Mouse (Mus musculus) small intestine, adult 2 months (tissue): Measurements from ENCODE around the gene Trim75. TPM values are rescaled to one million over a fixed set of nuclear protein-coding genes. Genes with fewer than 3 reads are reported as not detected.

ENCODE experiments used
- H3K27ac ChIP-seq: fragments of 200-500 bp; 2 replicates; pipeline ENCODE4 v1.5.1; 2012; ENCODE audit warnings: low read depth, low read length, control low read depth, inconsistent platforms; ENCODE audit not compliant: insufficient read depth
- H3K27me3 ChIP-seq: fragments of 200-500 bp; 2 replicates; pipeline ENCODE4 v1.6.1; 2012; ENCODE audit warnings: mild to moderate bottlenecking, moderate library complexity, low read length, inconsistent platforms; ENCODE audit not compliant: control insufficient read depth, insufficient read depth
- H3K36me3 ChIP-seq: fragments of 200-500 bp; 2 replicates; pipeline ENCODE4 v1.6.1; 2012; ENCODE audit warnings: mild to moderate bottlenecking, low read length, control low read depth, inconsistent platforms; ENCODE audit not compliant: control insufficient read depth, insufficient read depth
- H3K4me1 ChIP-seq: fragments of 200-500 bp; 2 replicates; pipeline ENCODE4 v1.6.1; 2012; ENCODE audit warnings: low read length, inconsistent platforms, mixed read lengths; ENCODE audit not compliant: control insufficient read depth, insufficient read depth, insufficient read length
- H3K4me3 ChIP-seq: fragments of 200-500 bp; 2 replicates; pipeline ENCODE4 v1.5.1; 2012; ENCODE audit warnings: low read depth, mild to moderate bottlenecking, control low read depth, inconsistent platforms, low read length, moderate library complexity
- CTCF ChIP-seq: fragments of 200-500 bp; IDR thresholded peaks from 2 replicates; pipeline ENCODE4 v1.5.1; 2012; ENCODE audit warnings: low read depth, mild to moderate bottlenecking, control low read depth, inconsistent platforms, low read length, moderate library complexity, mixed read lengths; ENCODE audit not compliant: insufficient replicate concordance, insufficient read length; ENCODE audit errors: extremely low read depth
- POLR2A ChIP-seq: fragments of 200-500 bp; IDR thresholded peaks from 2 replicates; pipeline ENCODE4 v1.6.1; 2012; ENCODE audit warnings: low read depth, mild to moderate bottlenecking, control low read depth, inconsistent platforms, low read length, moderate library complexity
- WGBS: fragments of 180-500 bp; shearing (Covaris S2); methylation state at CpG from one replicate; pipeline ENCODE4 v1.1.7; 2018; 5-methylcytosine and 5-hydroxymethylcytosine counted together
- polyA plus RNA-seq: library from polyadenylated mRNA; depleted of rRNA; stranded (reverse); fragments of >200 nt; gene quantifications from 2 replicates; pipeline ENCODE4 v1.2.3, GENCODE M21; 2012

The Trim75 gene
- polyA plus RNA-seq, 1 experiment: not detected

- TF ChIP-seq CTCF: no peak
- no peak for TF ChIP-seq POLR2A
- H3K27me3 ChIP-seq: no peaks in the 10 kb centered on the region
- H3K4me1 ChIP-seq: no peaks in the 10 kb centered on the region
- no peak overlapping the region for H3K4me3 ChIP-seq
- peaks cover 25% of the 10 kb centered on the region for H3K36me3 ChIP-seq
- H3K27ac ChIP-seq: no peak overlapping the region
- WGBS: 83% methylated on average over 9 of the region's 9 CpGs
Observed at GRCm38 (mm10) chr8:64959025-64959424, 28.6 kb downstream of the Trim75 start.

GRCm38 (mm10) chr8:64952101-64952500 lies 35.5 kb downstream of the Trim75 start:
- Histone ChIP-seq H3K36me3 (peaks cover 4% of the 10 kb centered on the region; the same call in 1 of the 2 replicates), H3K4me1 (no peaks in the 10 kb centered on the region), H3K4me3 (no peak overlapping the region), H3K27ac (no peak overlapping the region), H3K27me3 (no peaks in the 10 kb centered on the region)
- no peak for TF ChIP-seq CTCF
- TF ChIP-seq POLR2A: no peak
- 94% methylated on average over 6 of the region's 6 CpGs for WGBS

DNA sequence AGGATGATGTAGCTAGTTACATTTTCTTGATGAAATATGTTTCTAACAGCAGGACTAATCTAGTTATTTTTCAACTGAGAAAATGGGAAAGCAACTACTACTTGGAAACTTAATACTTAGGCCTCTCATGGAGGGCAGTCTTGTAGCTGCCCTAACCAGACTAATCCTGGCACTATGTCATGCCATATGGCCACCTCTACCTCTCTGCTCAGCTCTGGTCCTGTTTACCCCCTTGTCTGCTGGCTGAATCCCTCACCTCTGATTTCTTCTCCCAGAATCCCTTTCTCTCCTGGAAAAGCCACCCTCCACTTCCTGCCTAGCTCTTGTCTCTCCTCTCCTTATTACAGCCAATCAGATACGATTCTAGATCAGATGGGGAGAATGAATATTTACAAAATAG lies 39.3 kb downstream of the Trim75 start:
- no peaks in the 10 kb centered on the region for H3K4me1 ChIP-seq
- 71% methylated on average over 1 of the region's 1 CpGs for WGBS
- no peak overlapping the region for H3K4me3 ChIP-seq
- H3K36me3 ChIP-seq: no peaks in the 10 kb centered on the region
- no peaks in the 10 kb centered on the region for H3K27me3 ChIP-seq
- H3K27ac ChIP-seq: no peak overlapping the region
- TF ChIP-seq POLR2A (no peak), CTCF (no peak)

GRCm38 (mm10) chr8:64947698-64948034 lies 40.0 kb downstream of the Trim75 start:
- H3K27me3 ChIP-seq: 0 out of 2 replicates have a peak, but pooled peaks cover under 1% of the 10 kb centered on the region
- TF ChIP-seq POLR2A (no peak), CTCF (no peak)
- WGBS: 7% methylated on average over 10 of the region's 10 CpGs
- H3K36me3 ChIP-seq: no peaks in the 10 kb centered on the region
- peak overlapping the region; percentile 72 for H3K27ac ChIP-seq
- peak overlapping the region; percentile 81 for H3K4me3 ChIP-seq
- no peaks in the 10 kb centered on the region for H3K4me1 ChIP-seq

GRCm38 (mm10) chr8:64946820-64947697 lies 40.6 kb downstream of the Trim75 start, which contains the start of gene Tmem192:
TSS of gene Tmem192 (plus strand) at chr8:64947185.
- H3K27me3 ChIP-seq: 0 out of 2 replicates have a peak, but pooled peaks cover 4% of the 10 kb centered on the region
- peak; percentile 76; the same call in 1 of the 2 replicates for TF ChIP-seq POLR2A
- no peak for TF ChIP-seq CTCF
- no peaks in the 10 kb centered on the region for H3K36me3 ChIP-seq
- no peaks in the 10 kb centered on the region for H3K4me1 ChIP-seq
- H3K4me3 ChIP-seq: peak within 1 kb of the TSS; percentile 81
- under 1% methylated on average over 73 of the region's 73 CpGs for WGBS
- H3K27ac ChIP-seq: peak within 1 kb of the TSS; percentile 72

DNA sequence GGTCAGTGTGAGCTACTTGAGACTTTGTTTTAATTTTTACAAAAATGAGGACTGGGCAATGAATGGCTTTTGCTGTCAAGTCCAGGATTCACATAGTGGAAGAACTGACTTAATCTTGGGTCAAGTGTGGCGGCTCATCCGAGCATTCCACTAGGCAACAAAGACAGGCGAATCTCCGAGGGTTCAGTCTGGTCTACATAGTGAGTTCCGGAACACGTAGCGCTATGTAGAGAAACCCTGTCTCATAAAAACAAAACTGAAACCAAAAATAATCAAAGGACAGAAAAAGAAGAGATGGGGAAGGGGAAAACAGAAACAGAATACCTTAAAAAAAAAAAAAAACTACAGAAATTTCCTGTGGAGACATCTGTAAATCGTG lies 41.2 kb downstream of the Trim75 start:
- peak overlapping the region; percentile 54 for H3K27ac ChIP-seq
- no peaks in the 10 kb centered on the region for H3K36me3 ChIP-seq
- H3K4me1 ChIP-seq: no peaks in the 10 kb centered on the region
- 0 out of 2 replicates have a peak, but pooled peaks cover 4% of the 10 kb centered on the region for H3K27me3 ChIP-seq
- whole genome bisulfite sequencing: 6% methylated on average over 8 of the region's 8 CpGs
- TF ChIP-seq CTCF: no peak
- TF ChIP-seq POLR2A: no peak
- H3K4me3 ChIP-seq: peak overlapping the region; percentile 31; the same call in 1 of the 2 replicates

GRCm38 (mm10) chr8:64945606-64946005 lies 42.0 kb downstream of the Trim75 start:
- Histone ChIP-seq H3K27ac (no peak overlapping the region), H3K36me3 (no peaks in the 10 kb centered on the region), H3K4me3 (no peak overlapping the region), H3K4me1 (no peaks in the 10 kb centered on the region), H3K27me3 (0 out of 2 replicates have a peak, but pooled peaks cover 4% of the 10 kb centered on the region)
- TF ChIP-seq CTCF: no peak
- TF ChIP-seq POLR2A: no peak
- 79% methylated on average over 7 of the region's 7 CpGs for WGBS
